Mouse (Mus musculus) intestine, embryonic 16.5 days (tissue): ENCODE results near the gene Gm12169. TPM values are rescaled to one million over a fixed set of nuclear protein-coding genes. Genes with fewer than 3 reads are reported as not detected.

Experiments
- ATAC-seq: fragments of 200-750 bp; cut with Nextera tagmentation; 2 replicates; pipeline ENCODE4 v1.8.0; 2017; ENCODE audit warnings: moderate TSS enrichment, moderate library complexity
- H3K27ac ChIP-seq: fragments of 300-500 bp; sonication (generic); 2 replicates; pipeline ENCODE4 v1.5.1; 2014; ENCODE audit warnings: mild to moderate bottlenecking, low read length
- H3K27me3 ChIP-seq: fragments of 300-500 bp; sonication (generic); replicated peaks from 2 replicates; pipeline ENCODE4 v1.6.1; 2014; ENCODE audit warnings: low read length, control low read depth, mixed read lengths; ENCODE audit not compliant: control insufficient read depth, insufficient read depth
- H3K36me3 ChIP-seq: fragments of 300-500 bp; sonication (generic); 2 replicates; pipeline ENCODE4 v1.6.1; 2014; ENCODE audit warnings: low read length, control low read depth; ENCODE audit not compliant: control insufficient read depth, insufficient read depth
- H3K4me1 ChIP-seq: fragments of 300-500 bp; sonication (generic); 2 replicates; pipeline ENCODE4 v1.6.1; 2014; ENCODE audit warnings: low read length, control low read depth, mixed read lengths; ENCODE audit not compliant: control insufficient read depth, insufficient read depth
- H3K4me2 ChIP-seq: fragments of 300-500 bp; sonication (generic); 2 replicates; pipeline ENCODE4 v1.6.1; 2014; ENCODE audit warnings: low read depth, low read length, control low read depth
- H3K4me3 ChIP-seq: fragments of 300-500 bp; sonication (generic); 2 replicates; pipeline ENCODE4 v1.5.1; 2014; ENCODE audit warnings: mild to moderate bottlenecking, low read length
- H3K9ac ChIP-seq: fragments of 300-500 bp; sonication (generic); 2 replicates; pipeline ENCODE4 v1.6.1; 2014; ENCODE audit warnings: low read depth, low read length
- H3K9me3 ChIP-seq: fragments of 300-500 bp; sonication (generic); 2 replicates; pipeline ENCODE4 v1.6.1; 2016; ENCODE audit warnings: low read length, control low read depth; ENCODE audit not compliant: control insufficient read depth
- WGBS: fragments of 180-500 bp; shearing (Covaris S2); extraction: QIAGEN DNeasy Blood & Tissue Kit; methylation state at CpG from one replicate; pipeline ENCODE4 v1.1.7; 2014; 5-methylcytosine and 5-hydroxymethylcytosine counted together
- polyA plus RNA-seq: library from polyadenylated mRNA; unstranded; fragments of >200 nt; fragmentation: Nextera tagmentation; extraction: Ambion mirVana; gene quantifications from 2 replicates; pipeline ENCODE4 v1.2.1, GENCODE M21; 2015

The Gm12169 gene
- polyA plus RNA-seq, 1 experiment from 2014 or later: not detected

GRCm38 (mm10) chr11:46530149-46530548 lies 6.1 kb downstream of the Gm12169 start:
- H3K27ac ChIP-seq: no peak overlapping the region
- H3K4me1 ChIP-seq: no peaks in the 10 kb centered on the region
- H3K4me3 ChIP-seq: no peak overlapping the region
- 58% methylated on average over 4 of the region's 4 CpGs for WGBS
- no peaks in the 10 kb centered on the region for H3K36me3 ChIP-seq
- no peaks in the 10 kb centered on the region for H3K9me3 ChIP-seq
- H3K9ac ChIP-seq: no peak overlapping the region
- H3K4me2 ChIP-seq: no peak overlapping the region
- H3K27me3 ChIP-seq: no peaks in the 10 kb centered on the region
- ATAC-seq: no peak

DNA sequence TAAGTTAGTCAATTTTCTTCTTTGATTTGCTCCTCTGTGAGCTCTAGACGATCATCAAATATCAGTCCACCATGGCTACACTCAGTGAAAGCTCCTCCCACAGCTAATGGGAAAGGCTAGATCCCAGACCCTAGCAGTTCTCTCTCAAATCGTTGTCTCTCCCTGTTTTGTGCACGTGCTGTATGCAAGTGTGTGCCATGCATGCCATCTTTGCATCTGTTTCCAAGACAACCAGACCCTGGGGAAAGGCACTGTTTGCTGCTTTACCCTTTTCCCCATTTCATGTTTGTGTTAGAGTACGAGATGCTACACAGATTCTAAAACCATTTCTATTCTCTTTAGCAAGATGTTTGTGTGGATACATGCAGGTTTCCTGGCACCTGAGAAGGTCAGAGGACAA lies 13.0 kb downstream of the Gm12169 start:
- H3K27ac ChIP-seq: no peak overlapping the region
- 75% methylated on average over 4 of the region's 4 CpGs for WGBS
- H3K4me3 ChIP-seq: no peak overlapping the region
- H3K27me3 ChIP-seq: no peaks in the 10 kb centered on the region
- H3K36me3 ChIP-seq: no peaks in the 10 kb centered on the region
- H3K9me3 ChIP-seq: no peaks in the 10 kb centered on the region
- no peak overlapping the region for H3K9ac ChIP-seq
- no peaks in the 10 kb centered on the region for H3K4me1 ChIP-seq
- ATAC-seq: no peak
- no peak overlapping the region for H3K4me2 ChIP-seq

- H3K4me1 ChIP-seq: no peaks in the 10 kb centered on the region
- no peak overlapping the region for H3K27ac ChIP-seq
- no peak overlapping the region for H3K4me3 ChIP-seq
- no peak overlapping the region for H3K4me2 ChIP-seq
- no peaks in the 10 kb centered on the region for H3K27me3 ChIP-seq
- H3K36me3 ChIP-seq: no peaks in the 10 kb centered on the region
- H3K9me3 ChIP-seq: no peaks in the 10 kb centered on the region
- ATAC-seq: no peak
- 88% methylated on average over 2 of the region's 2 CpGs for WGBS
- H3K9ac ChIP-seq: no peak overlapping the region
Observed at GRCm38 (mm10) chr11:46543530-46543929, 19.5 kb downstream of the Gm12169 start.

DNA sequence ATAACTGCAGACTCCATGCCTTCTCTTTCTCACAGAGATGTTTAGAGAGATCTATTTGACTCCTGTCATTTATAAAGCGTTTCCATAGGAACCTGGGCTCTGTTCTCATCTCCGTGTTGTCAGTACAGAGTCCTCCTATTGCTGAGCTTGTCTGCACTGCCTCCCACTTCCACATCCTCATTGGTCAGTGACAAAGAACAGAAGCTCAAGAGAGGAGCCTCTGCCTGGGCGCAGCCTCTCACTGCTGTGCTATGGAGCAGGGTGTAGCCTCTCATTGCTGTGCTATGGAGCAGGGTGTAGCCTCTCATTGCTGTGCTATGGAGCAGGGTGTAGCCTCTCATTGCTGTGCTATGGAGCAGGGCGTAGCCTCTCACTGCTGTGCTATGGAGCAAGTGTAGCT lies 25.7 kb downstream of the Gm12169 start:
- Histone ChIP-seq H3K27me3 (no peaks in the 10 kb centered on the region), H3K27ac (no peak overlapping the region), H3K4me3 (no peak overlapping the region), H3K36me3 (no peaks in the 10 kb centered on the region), H3K4me1 (no peaks in the 10 kb centered on the region), H3K4me2 (no peak overlapping the region), H3K9ac (no peak overlapping the region), H3K9me3 (no peaks in the 10 kb centered on the region)
- WGBS: 71% methylated on average over 4 of the region's 4 CpGs
- no peak for ATAC-seq

DNA sequence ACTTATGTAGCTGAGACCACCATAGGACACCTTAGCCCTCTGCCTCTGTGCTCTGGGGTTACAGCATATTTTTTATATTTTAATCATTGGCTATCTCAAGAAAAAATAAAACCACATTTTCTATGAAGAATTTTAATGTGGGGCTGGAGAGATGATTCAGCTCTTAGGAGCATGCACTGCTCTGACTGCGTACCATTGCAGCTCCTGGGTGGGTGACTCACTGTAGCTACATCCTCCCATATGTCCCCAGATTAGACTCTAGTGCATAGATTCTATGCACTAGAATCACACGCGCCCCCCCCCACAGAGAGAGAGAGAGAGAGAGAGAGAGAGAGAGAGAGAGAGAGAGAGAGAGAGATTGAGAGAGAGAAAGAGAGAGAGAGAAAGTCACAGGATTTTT lies 28.7 kb downstream of the Gm12169 start:
- WGBS: 96% methylated on average over 3 of the region's 3 CpGs
- Histone ChIP-seq H3K4me1 (no peaks in the 10 kb centered on the region), H3K4me3 (no peak overlapping the region), H3K9me3 (no peaks in the 10 kb centered on the region), H3K4me2 (no peak overlapping the region), H3K27ac (no peak overlapping the region), H3K27me3 (no peaks in the 10 kb centered on the region), H3K36me3 (no peaks in the 10 kb centered on the region), H3K9ac (no peak overlapping the region)
- no peak for ATAC-seq

DNA sequence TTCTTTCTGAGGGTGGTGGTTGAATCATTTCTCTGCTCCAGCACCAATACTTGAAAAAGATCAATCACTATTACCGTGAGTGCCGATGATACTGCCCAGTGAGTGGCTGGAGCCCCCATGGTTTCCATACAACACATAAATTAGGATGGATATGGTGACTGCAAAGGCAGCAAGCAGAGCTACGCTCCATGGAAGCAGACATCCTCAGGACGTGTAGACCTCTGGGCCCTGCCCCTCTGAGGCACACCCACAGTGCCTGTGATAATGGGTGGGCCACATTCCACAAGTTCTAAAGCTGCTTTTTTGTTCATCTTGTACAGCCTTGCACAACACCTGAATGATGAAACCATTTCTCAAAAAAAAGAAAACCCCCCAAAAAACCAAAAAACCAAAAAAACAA lies 37.1 kb downstream of the Gm12169 start:
- ATAC-seq: no peak

DNA sequence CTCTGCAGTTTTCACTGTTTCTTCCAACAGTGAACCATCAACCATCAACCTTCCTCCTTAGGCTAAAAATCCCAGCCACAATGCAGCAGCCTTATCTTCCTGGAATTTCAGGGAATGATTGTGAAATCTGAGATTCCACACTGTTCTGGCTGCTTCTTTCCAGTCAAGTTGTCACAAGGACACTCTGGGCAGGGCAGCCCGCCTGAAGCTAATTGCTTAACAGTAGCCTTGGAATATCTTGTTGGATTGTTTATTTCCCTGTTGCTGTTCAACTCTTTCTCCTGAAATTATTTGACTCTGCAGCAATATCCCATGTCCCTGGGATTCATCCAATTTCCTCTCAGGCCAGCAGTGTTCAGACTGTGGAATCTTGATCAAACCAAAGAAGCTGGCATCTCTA lies 40.7 kb downstream of the Gm12169 start:
- H3K9me3 ChIP-seq: no peaks in the 10 kb centered on the region
- no peak overlapping the region for H3K4me2 ChIP-seq
- H3K9ac ChIP-seq: no peak overlapping the region
- H3K36me3 ChIP-seq: no peaks in the 10 kb centered on the region
- no peak overlapping the region for H3K4me3 ChIP-seq
- H3K27ac ChIP-seq: no peak overlapping the region
- ATAC-seq: no peak
- H3K27me3 ChIP-seq: no peaks in the 10 kb centered on the region
- H3K4me1 ChIP-seq: no peaks in the 10 kb centered on the region
- WGBS: 51% methylated on average over 1 of the region's 1 CpGs

More for the DNA sequence above, 37.1 kb downstream of the Gm12169 start:
- Histone ChIP-seq H3K4me2 (no peak overlapping the region), H3K9ac (no peak overlapping the region), H3K27ac (no peak overlapping the region), H3K9me3 (no peaks in the 10 kb centered on the region), H3K4me3 (no peak overlapping the region), H3K27me3 (no peaks in the 10 kb centered on the region), H3K36me3 (no peaks in the 10 kb centered on the region), H3K4me1 (no peaks in the 10 kb centered on the region)
- 75% methylated on average over 4 of the region's 4 CpGs for WGBS

- no peaks in the 10 kb centered on the region for H3K27me3 ChIP-seq
- no peak overlapping the region for H3K4me2 ChIP-seq
- H3K4me1 ChIP-seq: no peaks in the 10 kb centered on the region
- H3K4me3 ChIP-seq: no peak overlapping the region
- H3K9ac ChIP-seq: no peak overlapping the region
- 92% methylated on average over 2 of the region's 2 CpGs for WGBS
- no peaks in the 10 kb centered on the region for H3K36me3 ChIP-seq
- H3K27ac ChIP-seq: no peak overlapping the region
- ATAC-seq: no peak
- H3K9me3 ChIP-seq: no peaks in the 10 kb centered on the region
Observed at GRCm38 (mm10) chr11:46565967-46566366, 42.0 kb downstream of the Gm12169 start.

DNA sequence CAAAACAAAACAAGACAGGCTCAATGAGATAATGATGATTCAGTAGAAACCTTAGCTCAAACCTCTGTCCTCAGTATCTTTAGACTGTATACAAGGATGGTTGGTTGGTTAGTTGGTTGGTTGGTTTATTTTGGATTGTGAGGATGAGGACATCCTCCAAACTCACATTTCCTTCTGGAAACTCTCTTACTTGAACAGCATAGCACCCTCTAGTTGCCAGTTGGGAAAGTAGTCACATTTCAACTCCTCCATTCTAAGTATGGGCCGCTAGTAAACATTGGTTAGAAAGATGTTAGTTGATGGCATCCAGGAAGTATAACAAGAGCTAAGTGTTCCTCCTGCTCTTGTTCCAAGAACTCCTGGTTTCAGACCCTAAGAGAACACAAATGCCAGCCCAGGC lies 45.1 kb downstream of the Gm12169 start:
- H3K27ac ChIP-seq: no peak overlapping the region
- H3K9ac ChIP-seq: no peak overlapping the region
- H3K36me3 ChIP-seq: no peaks in the 10 kb centered on the region
- H3K4me2 ChIP-seq: no peak overlapping the region
- ATAC-seq: no peak
- H3K27me3 ChIP-seq: no peaks in the 10 kb centered on the region
- H3K9me3 ChIP-seq: no peaks in the 10 kb centered on the region
- no peaks in the 10 kb centered on the region for H3K4me1 ChIP-seq
- WGBS: 82% methylated on average over 1 of the region's 1 CpGs
- no peak overlapping the region for H3K4me3 ChIP-seq

DNA sequence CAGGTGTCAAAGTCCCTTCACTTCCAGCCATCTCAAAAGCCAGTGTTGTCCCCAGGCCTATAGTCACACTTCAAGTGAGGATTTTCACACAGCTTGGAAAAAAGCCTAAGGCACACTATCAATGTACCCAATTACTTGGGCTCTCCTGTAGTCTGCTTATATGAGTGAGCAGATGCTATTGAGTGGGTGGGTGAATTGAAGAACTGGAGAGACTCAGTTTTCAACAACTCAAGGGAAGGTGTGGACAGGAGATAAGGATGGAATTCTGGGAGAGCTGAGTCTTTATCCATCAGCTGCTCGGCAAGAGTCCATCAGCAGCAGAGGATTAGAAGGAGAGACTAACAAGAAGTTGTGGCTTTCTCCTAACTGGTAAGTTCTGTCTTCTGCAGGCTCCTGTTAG lies 47.3 kb downstream of the Gm12169 start, which contains the start of gene BC053393:
TSS of gene BC053393 (plus strand) at position 210 of the 400 bp plus-strand sequence.
- WGBS: 66% methylated on average over 1 of the region's 1 CpGs
- Histone ChIP-seq H3K36me3 (no peaks in the 10 kb centered on the region), H3K27ac (no peak within 1 kb of the TSS), H3K4me3 (no peak within 1 kb of the TSS), H3K9ac (no peak within 1 kb of the TSS), H3K4me2 (no peak within 1 kb of the TSS), H3K9me3 (no peaks in the 10 kb centered on the region), H3K27me3 (no peaks in the 10 kb centered on the region), H3K4me1 (no peaks in the 10 kb centered on the region)
- no peak for ATAC-seq
